Mouse (Mus musculus) retina, embryonic 14.5 days (tissue): ENCODE measurements at regions not wholly inside any gene's neighbourhood (a gene's known extent, or its start where the extent isn't known, plus 50 kb on each side); places are given as distances from the start of the nearest gene placed in this dataset.

Experiments
- DNase-seq: peaks from one replicate; pipeline ENCODE4 v3.0.0-alpha.2; 2015; ENCODE audit warnings: low spot score

DNA sequence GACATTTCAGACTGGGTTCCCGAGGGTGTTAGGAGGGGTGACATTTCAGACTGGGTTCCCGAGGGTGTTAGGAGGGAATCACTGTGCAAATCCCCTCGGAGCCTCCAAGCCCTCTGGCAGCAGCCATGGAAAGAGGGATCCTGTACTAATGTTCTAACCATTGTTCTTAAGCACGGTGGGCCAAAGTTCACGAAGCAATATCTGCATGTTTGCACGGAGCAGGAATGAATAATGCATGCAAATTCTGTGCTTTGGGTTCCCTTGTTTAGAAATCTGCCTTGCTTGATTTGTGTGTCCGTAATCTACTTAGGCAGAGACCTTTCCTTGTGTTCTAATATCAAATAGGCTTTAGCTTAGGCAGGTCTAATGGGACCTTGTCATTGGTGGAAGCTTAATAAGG lies 55.9 kb upstream of the Zfp280d start:
- DNase-seq: no peak

DNA sequence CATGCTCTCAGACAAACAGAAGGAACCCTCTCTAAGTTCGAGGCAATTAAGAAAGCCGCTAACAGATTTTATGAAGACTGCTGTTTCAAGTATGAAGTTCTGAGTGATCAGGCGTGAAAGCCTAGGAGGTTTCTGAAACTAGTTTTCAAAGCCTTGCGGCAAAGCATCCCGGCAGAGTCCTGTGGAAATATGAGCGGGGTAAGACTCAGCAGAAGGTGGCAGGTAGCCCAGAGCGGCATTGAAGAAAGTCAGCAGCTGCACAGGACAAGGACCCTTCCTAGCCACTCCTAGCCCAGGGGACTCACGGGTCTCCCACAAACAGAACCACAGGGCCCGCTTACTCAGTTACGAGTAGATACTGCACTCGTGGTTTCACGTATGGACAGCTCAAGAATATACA lies 54.8 kb upstream of the Zfp280d start:
- DNase-seq: no peak

DNA sequence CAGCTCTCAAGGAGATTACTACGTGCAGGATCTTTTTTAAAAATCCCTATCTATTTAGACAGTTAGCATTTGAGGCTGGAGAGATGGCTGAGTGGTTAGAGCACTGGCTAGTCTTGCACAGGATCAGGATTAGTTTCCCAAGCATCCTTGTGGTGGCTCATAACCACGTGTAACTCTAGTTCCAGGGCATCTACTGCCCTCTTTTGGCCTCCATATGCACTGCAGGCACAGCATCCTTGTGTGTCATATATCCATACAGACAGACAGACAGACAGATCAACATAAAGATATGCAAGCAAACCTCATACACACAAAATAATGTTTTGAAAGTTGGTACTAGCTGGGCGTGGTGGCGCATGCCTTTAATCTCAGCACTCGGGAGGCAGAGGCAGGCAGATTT lies 53.3 kb upstream of the Zfp280d start:
- peak; percentile 10 for DNase-seq
